Mouse (Mus musculus): ENCODE data around the gene Adra2b. TPM values are rescaled to one million over a fixed set of nuclear protein-coding genes. Genes with fewer than 3 reads are reported as not detected.

Adra2b gene
- polyA plus RNA-seq, 1 experiment: 0.30 TPM

GRCm38 (mm10) chr2:127371484-127371861 is 8.5 kb downstream of the Adra2b start:
- TF ChIP-seq CTCF (IDR thresholded peaks at IDR 0.05; ENCODE audit: borderline replicate concordance, extremely low read depth, insufficient read depth, insufficient read length): no peak
- TF ChIP-seq POLR2A (IDR thresholded peaks at IDR 0.05; ENCODE audit: borderline replicate concordance, extremely low read depth, insufficient read depth, insufficient read length, poor library complexity, severe bottlenecking): no peak
- no peak for DNase-seq (ENCODE audit: low read depth)

GRCm38 (mm10) chr2:127372082-127372481 is 9.1 kb downstream of the Adra2b start:
- TF ChIP-seq CTCF (IDR thresholded peaks at IDR 0.05; ENCODE audit: borderline replicate concordance, extremely low read depth, insufficient read depth, insufficient read length) (no peak), POLR2A (IDR thresholded peaks at IDR 0.05; ENCODE audit: borderline replicate concordance, extremely low read depth, insufficient read depth, insufficient read length, poor library complexity, severe bottlenecking) (no peak)
- no peak for DNase-seq (ENCODE audit: low read depth)

- DNase-seq (ENCODE audit: low read depth): no peak
- TF ChIP-seq CTCF (IDR thresholded peaks at IDR 0.05; ENCODE audit: borderline replicate concordance, extremely low read depth, insufficient read depth, insufficient read length) (no peak), POLR2A (IDR thresholded peaks at IDR 0.05; ENCODE audit: borderline replicate concordance, extremely low read depth, insufficient read depth, insufficient read length, poor library complexity, severe bottlenecking) (no peak)
Measured at GRCm38 (mm10) chr2:127374131-127374530, 11.1 kb downstream of the Adra2b start.

- TF ChIP-seq POLR2A (IDR thresholded peaks at IDR 0.05; ENCODE audit: borderline replicate concordance, extremely low read depth, insufficient read depth, insufficient read length, poor library complexity, severe bottlenecking) (no peak), CTCF (IDR thresholded peaks at IDR 0.05; ENCODE audit: borderline replicate concordance, extremely low read depth, insufficient read depth, insufficient read length) (no peak)
- DNase-seq (ENCODE audit: low read depth): no peak
Measured at GRCm38 (mm10) chr2:127375087-127375486, 12.1 kb downstream of the Adra2b start.

- peak; percentile 56; the same call in 1 of the 2 replicates for TF ChIP-seq CTCF (IDR thresholded peaks at IDR 0.05; ENCODE audit: borderline replicate concordance, extremely low read depth, insufficient read depth, insufficient read length)
- TF ChIP-seq POLR2A (IDR thresholded peaks at IDR 0.05; ENCODE audit: borderline replicate concordance, extremely low read depth, insufficient read depth, insufficient read length, poor library complexity, severe bottlenecking): no peak
- peak; percentile 9 for DNase-seq (ENCODE audit: low read depth)
Measured at GRCm38 (mm10) chr2:127375759-127376341, 12.8 kb downstream of the Adra2b start.

GRCm38 (mm10) chr2:127376423-127377051 is 13.5 kb downstream of the Adra2b start:
- TF ChIP-seq POLR2A (IDR thresholded peaks at IDR 0.05; ENCODE audit: borderline replicate concordance, extremely low read depth, insufficient read depth, insufficient read length, poor library complexity, severe bottlenecking) (no peak), CTCF (IDR thresholded peaks at IDR 0.05; ENCODE audit: borderline replicate concordance, extremely low read depth, insufficient read depth, insufficient read length) (no peak)
- DNase-seq (ENCODE audit: low read depth): no peak

GRCm38 (mm10) chr2:127377942-127378610 is 15.1 kb downstream of the Adra2b start:
- peak; percentile 66 for DNase-seq (ENCODE audit: low read depth)
- TF ChIP-seq CTCF (IDR thresholded peaks at IDR 0.05; ENCODE audit: borderline replicate concordance, extremely low read depth, insufficient read depth, insufficient read length): no peak
- no peak for TF ChIP-seq POLR2A (IDR thresholded peaks at IDR 0.05; ENCODE audit: borderline replicate concordance, extremely low read depth, insufficient read depth, insufficient read length, poor library complexity, severe bottlenecking)

GRCm38 (mm10) chr2:127378611-127378990 is 15.6 kb downstream of the Adra2b start:
- TF ChIP-seq CTCF (IDR thresholded peaks at IDR 0.05; ENCODE audit: borderline replicate concordance, extremely low read depth, insufficient read depth, insufficient read length) (no peak), POLR2A (IDR thresholded peaks at IDR 0.05; ENCODE audit: borderline replicate concordance, extremely low read depth, insufficient read depth, insufficient read length, poor library complexity, severe bottlenecking) (no peak)
- DNase-seq (ENCODE audit: low read depth): no peak

- TF ChIP-seq POLR2A (IDR thresholded peaks at IDR 0.05; ENCODE audit: borderline replicate concordance, extremely low read depth, insufficient read depth, insufficient read length, poor library complexity, severe bottlenecking) (no peak), CTCF (IDR thresholded peaks at IDR 0.05; ENCODE audit: borderline replicate concordance, extremely low read depth, insufficient read depth, insufficient read length) (no peak)
- no peak for DNase-seq (ENCODE audit: low read depth)
Measured at GRCm38 (mm10) chr2:127379250-127379649, 16.2 kb downstream of the Adra2b start.

GRCm38 (mm10) chr2:127383881-127384280 is 20.9 kb downstream of the Adra2b start:
- no peak for DNase-seq (ENCODE audit: low read depth)
- TF ChIP-seq CTCF (IDR thresholded peaks at IDR 0.05; ENCODE audit: borderline replicate concordance, extremely low read depth, insufficient read depth, insufficient read length): no peak
- TF ChIP-seq POLR2A (IDR thresholded peaks at IDR 0.05; ENCODE audit: borderline replicate concordance, extremely low read depth, insufficient read depth, insufficient read length, poor library complexity, severe bottlenecking): no peak

GRCm38 (mm10) chr2:127387521-127387920 is 24.5 kb downstream of the Adra2b start:
- DNase-seq (ENCODE audit: low read depth): no peak
- TF ChIP-seq CTCF (IDR thresholded peaks at IDR 0.05; ENCODE audit: borderline replicate concordance, extremely low read depth, insufficient read depth, insufficient read length) (no peak), POLR2A (IDR thresholded peaks at IDR 0.05; ENCODE audit: borderline replicate concordance, extremely low read depth, insufficient read depth, insufficient read length, poor library complexity, severe bottlenecking) (no peak)
